Mouse (Mus musculus): ENCODE data around the gene Trpv5.

Gene Trpv5

GRCm38 (mm10) chr6:41641173-41641866 lies 39.2 kb downstream of the Trpv5 start:
- no peak for DNase-seq (ENCODE audit: low spot score in 2 of 2)

GRCm38 (mm10) chr6:41640449-41640848 lies 40.1 kb downstream of the Trpv5 start:
- no peak for DNase-seq (ENCODE audit: low spot score in 2 of 2)

- DNase-seq (ENCODE audit: low spot score in 2 of 2): no peak
Measured at GRCm38 (mm10) chr6:41637927-41638506, 42.6 kb downstream of the Trpv5 start.

- DNase-seq (ENCODE audit: low spot score in 2 of 2): no peak
Measured at GRCm38 (mm10) chr6:41637393-41637792, 43.2 kb downstream of the Trpv5 start.

- DNase-seq (ENCODE audit: low spot score in 2 of 2): no peak
Measured at GRCm38 (mm10) chr6:41636178-41636577, 44.4 kb downstream of the Trpv5 start, which contains the start of gene Trpv6. TSS of gene Trpv6 (minus strand) at chr6:41636405.

GRCm38 (mm10) chr6:41635211-41635610 lies 45.4 kb downstream of the Trpv5 start:
- no peak for DNase-seq (ENCODE audit: low spot score in 2 of 2)

GRCm38 (mm10) chr6:41631549-41631948 lies 49.0 kb downstream of the Trpv5 start:
- DNase-seq (ENCODE audit: low spot score in 2 of 2): no peak

- DNase-seq (ENCODE audit: low spot score in 2 of 2): no peak
Measured at GRCm38 (mm10) chr6:41630791-41631190, 49.8 kb downstream of the Trpv5 start.

GRCm38 (mm10) chr6:41628180-41628579 lies 52.4 kb downstream of the Trpv5 start:
- no peak for DNase-seq (ENCODE audit: low spot score in 2 of 2)

GRCm38 (mm10) chr6:41622661-41623060 lies 57.9 kb downstream of the Trpv5 start:
- no peak for DNase-seq (ENCODE audit: low spot score in 2 of 2)

- DNase-seq (ENCODE audit: low spot score in 2 of 2): no peak
Measured at GRCm38 (mm10) chr6:41621241-41621990, 59.2 kb downstream of the Trpv5 start.

- no peak for DNase-seq (ENCODE audit: low spot score in 2 of 2)
Measured at GRCm38 (mm10) chr6:41620173-41620798, 60.3 kb downstream of the Trpv5 start.

GRCm38 (mm10) chr6:41607637-41608036 lies 72.9 kb downstream of the Trpv5 start:
- DNase-seq (ENCODE audit: low spot score in 2 of 2): no peak

- DNase-seq (ENCODE audit: low spot score in 2 of 2): peak; percentile 23 to 73
Measured at GRCm38 (mm10) chr6:41606214-41606613, 74.4 kb downstream of the Trpv5 start.

GRCm38 (mm10) chr6:41605794-41606104 lies 74.8 kb downstream of the Trpv5 start:
- no peak for DNase-seq (ENCODE audit: low spot score in 2 of 2)

- peak; percentile 69 to 76 for DNase-seq (ENCODE audit: low spot score in 2 of 2)
Measured at GRCm38 (mm10) chr6:41605061-41605793, 75.3 kb downstream of the Trpv5 start, which contains the start of gene Ephb6. TSS of gene Ephb6 (plus strand) at chr6:41605482.

GRCm38 (mm10) chr6:41604401-41605050 lies 76.0 kb downstream of the Trpv5 start:
- peak; percentile 17 to 59 for DNase-seq (ENCODE audit: low spot score in 2 of 2)
